In the genomic region with DNA sequence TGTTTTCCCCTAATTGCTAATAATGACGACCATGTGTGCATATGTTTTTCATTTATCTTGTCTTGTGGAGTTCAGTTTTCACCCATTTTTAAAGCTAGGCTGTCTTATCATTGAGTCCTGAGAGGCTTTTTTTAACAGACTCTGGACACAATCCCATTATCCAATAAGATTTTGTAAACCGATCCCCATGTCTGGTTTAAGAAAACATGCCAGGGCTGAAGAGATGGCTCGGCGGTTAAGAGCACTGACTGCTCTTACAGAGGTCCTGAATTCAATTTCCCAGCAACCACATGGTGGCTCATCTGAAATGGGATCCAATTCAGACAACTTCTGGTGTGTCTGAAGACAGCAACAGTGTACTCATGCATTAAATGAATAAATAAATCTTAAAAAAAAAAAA, we compare ENCODE assay signal across 22 mouse cellular contexts. TPM values are rescaled to one million over a fixed set of nuclear protein-coding genes. Genes with fewer than 3 reads are reported as not detected.
A peak's percentile ranks its signal among the peaks of the same experiment; 100 is the strongest.
DNase-seq lines count a peak whose midpoint lies in the region; ATAC-seq and TF ChIP-seq lines count a peak whose summit lies in the region.
"Had no signal": no experiment of that assay in that cellular context is flagged by ENCODE, and none has a peak within 500 bp of the region (broad histone marks: within the 10 kb centered on the region; RNA-seq: fewer than 3 reads in every experiment).

No protein-coding gene starts in this region.

- no peaks in the 10 kb centered on the region for H3K4me1 ChIP-seq in embryonic facial prominence, embryonic 11.5 days (ENCODE audit: control insufficient read depth, insufficient read depth, low read length)
- peaks cover 4% of the 10 kb centered on the region; the same call in 1 of the 2 replicates for H3K4me1 ChIP-seq in embryonic facial prominence, embryonic 10.5 days
- H3K4me1 ChIP-seq: intestine, embryonic 15.5 days had no signal

- peak; percentile 13; the same call in 1 of the 2 replicates for TF ChIP-seq CTCF in layer of hippocampus, adult 2 months (conservative IDR thresholded peaks at IDR 0.05)

- H3K4me2 ChIP-seq in embryonic facial prominence, embryonic 11.5 days (ENCODE audit: low read depth, low read length) = no peak overlapping the region
- H3K4me2 ChIP-seq: embryonic facial prominence, embryonic 13.5 days; heart, embryonic 13.5 days; hindbrain, embryonic 13.5 days; intestine, embryonic 15.5 days had no signal

- H3K27ac ChIP-seq in embryonic facial prominence, embryonic 11.5 days (replicated peaks; ENCODE audit: low read depth, low read length) = no peak overlapping the region
- H3K27ac ChIP-seq in embryonic facial prominence, embryonic 10.5 days (replicated peaks) = no peak overlapping the region
- H3K27ac ChIP-seq in layer of hippocampus, adult 2 months = no peak overlapping the region
- H3K27ac ChIP-seq: embryonic facial prominence, embryonic 13.5 days; forebrain, embryonic 10.5 days; gastrocnemius, adult 2 months; heart, embryonic 13.5 days; hindbrain, embryonic 13.5 days; hindbrain, postnatal 0 days; intestine, embryonic 15.5 days had no signal

- H3K4me3 ChIP-seq in embryonic facial prominence, embryonic 11.5 days (ENCODE audit: low read depth, low read length) = no peak overlapping the region
- no peak overlapping the region for H3K4me3 ChIP-seq in embryonic facial prominence, embryonic 10.5 days
- H3K4me3 ChIP-seq in layer of hippocampus, adult 2 months = no peak overlapping the region
- H3K4me3 ChIP-seq: embryonic facial prominence, embryonic 13.5 days; forebrain, embryonic 10.5 days; gastrocnemius, adult 2 months; heart, embryonic 13.5 days; hindbrain, embryonic 13.5 days; intestine, embryonic 15.5 days had no signal

- DNase-seq in embryonic facial prominence, embryonic 11.5 days (ENCODE audit: low spot score) = peak; percentile 48
- DNase-seq in embryonic facial prominence, embryonic 10.5 days (ENCODE audit: low spot score) = no peak
- DNase-seq in layer of hippocampus, adult 2 months (ENCODE audit: low spot score in 2 of 2) = no peak
- no peak for DNase-seq in layer of hippocampus, postnatal 36 days
- peak; percentile 63 for DNase-seq in NIH3T3 (ENCODE audit: low read depth)
- no peak for DNase-seq in urinary bladder, postnatal 36 days (ENCODE audit: low spot score in 2 of 2)
- DNase-seq: adrenal gland, adult 8-10 months; adrenal gland, postnatal 36 days; cerebellum, adult 8-10 months; cerebellum, postnatal 14 days; embryo, embryonic 11 days; gastrocnemius, adult 2 months; gastrocnemius, postnatal 25 days; heart, postnatal 4 days had no signal

- no peak overlapping the region for H3K9ac ChIP-seq in embryonic facial prominence, embryonic 11.5 days (replicated peaks; ENCODE audit: low read length)
- H3K9ac ChIP-seq: embryonic facial prominence, embryonic 13.5 days; heart, embryonic 13.5 days; hindbrain, embryonic 13.5 days; intestine, embryonic 15.5 days had no signal

- 22% methylated on average over 4 of the region's 4 CpGs for WGBS in embryonic facial prominence, embryonic 11.5 days
- WGBS in embryonic facial prominence, embryonic 10.5 days = 36% methylated on average over 4 of the region's 4 CpGs

- H3K27me3 ChIP-seq in embryonic facial prominence, embryonic 11.5 days (ENCODE audit: control insufficient read depth, insufficient read depth, low read length) = no peaks in the 10 kb centered on the region
- H3K27me3 ChIP-seq in embryonic facial prominence, embryonic 10.5 days (replicated peaks; ENCODE audit: low read depth, poor library complexity, severe bottlenecking) = no peaks in the 10 kb centered on the region
- H3K27me3 ChIP-seq: embryonic facial prominence, embryonic 13.5 days; heart, embryonic 13.5 days; hindbrain, embryonic 13.5 days; intestine, embryonic 15.5 days had no signal

- H3K36me3 ChIP-seq in embryonic facial prominence, embryonic 11.5 days (replicated peaks; ENCODE audit: control insufficient read depth, insufficient read depth, low read depth, low read length) = no peaks in the 10 kb centered on the region
- H3K36me3 ChIP-seq in embryonic facial prominence, embryonic 10.5 days (replicated peaks) = no peaks in the 10 kb centered on the region
- H3K36me3 ChIP-seq: embryonic facial prominence, embryonic 13.5 days; forebrain, embryonic 10.5 days; heart, embryonic 13.5 days; hindbrain, embryonic 13.5 days; intestine, embryonic 15.5 days had no signal

- H3K9me3 ChIP-seq in embryonic facial prominence, embryonic 11.5 days (replicated peaks; ENCODE audit: control insufficient read depth, low read length) = no peaks in the 10 kb centered on the region
- H3K9me3 ChIP-seq in embryonic facial prominence, embryonic 10.5 days = no peaks in the 10 kb centered on the region
- H3K9me3 ChIP-seq: embryonic facial prominence, embryonic 13.5 days; forebrain, embryonic 10.5 days; heart, embryonic 13.5 days; hindbrain, embryonic 13.5 days; intestine, embryonic 15.5 days had no signal

- no peak; the same call in 1 of the 2 replicates for ATAC-seq in embryonic facial prominence, embryonic 11.5 days (replicated peaks; ENCODE audit: insufficient number of reproducible peaks, low FRiP score, low TSS enrichment, low read depth)
- ATAC-seq in megakaryocyte-erythroid progenitor cell, adult 5-6 weeks (replicated peaks; ENCODE audit: low FRiP score, low TSS enrichment, poor library complexity, severe bottlenecking) = no peak
- ATAC-seq: forebrain, embryonic 14.5 days; hindbrain, postnatal 0 days; intestine, embryonic 15.5 days had no signal

RNA-seq across cellular contexts. Expression of a gene that starts 16.0 kb away (rescaled TPM):
- polyA plus RNA-seq in embryonic facial prominence, embryonic 11.5 days (2014; fragmentation: Nextera tagmentation; extraction: Ambion mirVana) = 22.1 and 23.8 TPM in 2 replicates
- 15.7 and 23.1 TPM in 2 replicates for polyA plus RNA-seq in embryonic facial prominence, embryonic 10.5 days (2016; fragmentation: Nextera tagmentation; extraction: Ambion mirVana)
- 100 to 1,000 TPM; 358 to 386 TPM for total RNA-seq in layer of hippocampus, adult 2 months (2021)
- 100 to 1,000 TPM; 331 to 369 TPM for total RNA-seq in layer of hippocampus, postnatal 36 days (2021)
- 54.8 and 57.8 TPM in 2 replicates for total RNA-seq in megakaryocyte-erythroid progenitor cell, adult 5-6 weeks (2014; fragmentation: Nextera tagmentation)
- total RNA-seq in megakaryocyte-erythroid progenitor cell, adult 5-6 weeks (2017) = 28.3 and 32.9 TPM in 2 replicates

Comparison
In these comparisons a context has a peak if more than half of its experiments do, and no peak if none do; other contexts are left out.
1. DNase-seq: peak in embryonic facial prominence, embryonic 11.5 days (single experiment) and NIH3T3 (single experiment); none in embryonic facial prominence, embryonic 10.5 days (single experiment), layer of hippocampus, adult 2 months (0 of 2), layer of hippocampus, postnatal 36 days (0 of 2) and urinary bladder, postnatal 36 days (0 of 2).
2. RNA of a gene that starts 16.0 kb away (total RNA-seq): 358 to 386 TPM in layer of hippocampus, adult 2 months and 331 to 369 TPM in layer of hippocampus, postnatal 36 days; 28.3 to 57.8 TPM in megakaryocyte-erythroid progenitor cell, adult 5-6 weeks; every median in the first group is over 4 times any median in the second.